Mouse (Mus musculus) skeletal muscle tissue, postnatal 0 days (tissue): Measurements from ENCODE around the gene Ccdc8. TPM values are rescaled to one million over a fixed set of nuclear protein-coding genes. Genes with fewer than 3 reads are reported as not detected.

ENCODE experiments used
- polyA plus RNA-seq: library from polyadenylated mRNA; unstranded; fragments of >200 nt; fragmentation: Nextera tagmentation; extraction: Ambion mirVana; gene quantifications from 2 replicates; pipeline ENCODE4 v1.2.1, GENCODE M21; 2015

Ccdc8 gene
- 12.8 and 14.3 TPM in 2 replicates for polyA plus RNA-seq

GRCm38 (mm10) chr7:16992451-16992807 lies at the start of gene Ccdc8:
TSS of gene Ccdc8 (plus strand) at chr7:16992708.

GRCm38 (mm10) chr7:16944061-16944807 lies 48.3 kb upstream of the Ccdc8 start, which contains the start of gene Pnmal2:
TSS of gene Pnmal2 (plus strand) at chr7:16944682.

GRCm38 (mm10) chr7:16959539-16960187 lies 32.8 kb upstream of the Ccdc8 start, which contains the start of gene Pnmal1:
TSS of gene Pnmal1 (plus strand) at chr7:16959679.

GRCm38 (mm10) chr7:16982859-16983568 lies 9.5 kb upstream of the Ccdc8 start, which contains the start of gene Gm42372:
TSS of gene Gm42372 (plus strand) at chr7:16983086.

GRCm38 (mm10) chr7:17027588-17028343 lies 35.3 kb downstream of the Ccdc8 start, which contains the start of gene Ppp5c:
TSS of gene Ppp5c (minus strand) at chr7:17027924.

Other genes starting within 250 kb of the Ccdc8 start
- gene Slc1a5, start 211.4 kb upstream of the Ccdc8 start, polyA plus RNA-seq, result 28.7 and 76.6 TPM in 2 replicates
- 38.7 and 38.9 TPM in 2 replicates for gene Strn4, start 176.8 kb upstream of the Ccdc8 start, polyA plus RNA-seq
- gene Fkrp, start 176.0 kb upstream of the Ccdc8 start, polyA plus RNA-seq, result 16.7 and 18.5 TPM in 2 replicates
- gene Prkd2, start 149.8 kb upstream of the Ccdc8 start, polyA plus RNA-seq, result 7.3 and 8.5 TPM in 2 replicates
- 2.1 and 3.8 TPM in 2 replicates for gene Dact3, start 117.4 kb upstream of the Ccdc8 start, polyA plus RNA-seq
- gene Gng8, start 100.9 kb upstream of the Ccdc8 start, polyA plus RNA-seq, result 2.1 and 2.2 TPM in 2 replicates
- gene Ptgir, start 86.2 kb upstream of the Ccdc8 start, polyA plus RNA-seq, result 1.7 and 1.9 TPM in 2 replicates
- gene Calm3, start 68.6 kb upstream of the Ccdc8 start, polyA plus RNA-seq, result 46.4 and 58.8 TPM in 2 replicates
- 27.5 and 27.9 TPM in 2 replicates for gene Pnmal2, start 48.0 kb upstream of the Ccdc8 start, polyA plus RNA-seq
- 0.33 and 0.38 TPM in 2 replicates for gene Pnmal1, start 33.0 kb upstream of the Ccdc8 start, polyA plus RNA-seq
- gene Gm42372, start 9.6 kb upstream of the Ccdc8 start, polyA plus RNA-seq, result 0.03 TPM in 1 of 2 replicates, not detected in the other
- gene Ppp5c, start 35.2 kb downstream of the Ccdc8 start, polyA plus RNA-seq, result 67.2 and 70.1 TPM in 2 replicates
- gene Hif3a, start 69.7 kb downstream of the Ccdc8 start, polyA plus RNA-seq, result 6.8 TPM in 2 replicates
- 0.23 and 0.27 TPM in 2 replicates for gene Psg16, start 81.3 kb downstream of the Ccdc8 start, polyA plus RNA-seq
- not detected in 2 replicates for gene Ceacam3, start 157.6 kb downstream of the Ccdc8 start, polyA plus RNA-seq
- gene Psg29, start 210.8 kb downstream of the Ccdc8 start, polyA plus RNA-seq, result not detected in 2 replicates